Mouse (Mus musculus) MEL (cell line): Measurements from ENCODE around the gene Fcmr. TPM values are rescaled to one million over a fixed set of nuclear protein-coding genes. Genes with fewer than 3 reads are reported as not detected.
A peak's percentile ranks its signal among the peaks of the same experiment; 100 is the strongest.

ENCODE experiments used
- DNase-seq: peaks from one replicate; pipeline ENCODE4 v3.0.0; 2011; ENCODE audit warnings: low read depth, low spot score
- H3K27ac ChIP-seq: 2 replicates; pipeline ENCODE4 v1.5.1; 2012; ENCODE audit warnings: low read depth, mild to moderate bottlenecking, control low read depth, low read length, moderate library complexity; ENCODE audit not compliant: control insufficient read depth
- H3K27me3 ChIP-seq, 2 experiments: fragments of 150-350 bp in 1 of 2; sonication (generic) in 1 of 2; 2 replicates each; pipeline ENCODE4 v1.6.1; 2012; ENCODE audit warnings: low read length in 2 of 2, mild to moderate bottlenecking in 2 of 2, improper control_type of control experiment in 1 of 2, moderate library complexity in 1 of 2; ENCODE audit not compliant: insufficient read depth in 2 of 2, control insufficient read depth in 1 of 2
- H3K36me3 ChIP-seq, 2 experiments: 2 replicates each; pipeline ENCODE4 v1.6.1; 2012 to 2014; ENCODE audit warnings: low read length in 2 of 2, improper control_type of control experiment in 1 of 2, inconsistent platforms in 1 of 2, mild to moderate bottlenecking in 1 of 2; ENCODE audit not compliant: insufficient read depth in 2 of 2, control insufficient read depth in 1 of 2
- H3K4me1 ChIP-seq, 2 experiments: fragments of 150-350 bp in 1 of 2; sonication (generic) in 1 of 2; 2 replicates each; pipeline ENCODE4 v1.6.1; 2012; ENCODE audit warnings: low read length in 2 of 2, improper control_type of control experiment in 1 of 2, mild to moderate bottlenecking in 1 of 2; ENCODE audit not compliant: insufficient read depth in 2 of 2, control insufficient read depth in 1 of 2
- H3K4me3 ChIP-seq, 2 experiments: fragments of 150-350 bp in 1 of 2; sonication (generic) in 1 of 2; 2 replicates each; pipeline ENCODE4 v1.5.1; 2012; ENCODE audit warnings: low read depth in 2 of 2, low read length in 2 of 2, mild to moderate bottlenecking in 2 of 2, moderate library complexity in 2 of 2, control low read depth in 1 of 2, improper control_type of control experiment in 1 of 2; ENCODE audit not compliant: control insufficient read depth in 1 of 2, insufficient read depth in 1 of 2
- H3K79me2 ChIP-seq: 2 replicates; pipeline ENCODE4 v1.6.1; 2012; ENCODE audit warnings: mild to moderate bottlenecking, low read length, moderate library complexity; ENCODE audit not compliant: control insufficient read depth, poor library complexity, insufficient read depth
- H3K9ac ChIP-seq: 2 replicates; pipeline ENCODE4 v1.6.1; 2012; ENCODE audit warnings: low read depth, mild to moderate bottlenecking, control low read depth, low read length, moderate library complexity; ENCODE audit not compliant: control insufficient read depth, poor library complexity, severe bottlenecking
- H3K9me3 ChIP-seq: fragments of 150-350 bp; sonication (generic); replicated peaks from 2 replicates; pipeline ENCODE4 v1.6.1; 2012; ENCODE audit warnings: mild to moderate bottlenecking, low read length, improper control_type of control experiment, moderate library complexity; ENCODE audit not compliant: insufficient read depth
- BHLHE40 ChIP-seq: IDR thresholded peaks from 2 replicates; pipeline ENCODE4 v1.6.1; 2012; ENCODE audit warnings: low read depth, mild to moderate bottlenecking, inconsistent platforms, low read length, improper control_type of control experiment, borderline replicate concordance
- CTCF ChIP-seq, 3 experiments: IDR thresholded peaks in 2 of 3; conservative IDR thresholded peaks in 1 of 3; 2 replicates each; pipeline ENCODE4 v1.5.1; 2011 to 2012; ENCODE audit warnings: low read length in 3 of 3, low read depth in 2 of 3, mild to moderate bottlenecking in 2 of 3, improper control_type of control experiment in 1 of 3, inconsistent platforms in 1 of 3, mixed read lengths in 1 of 3, moderate library complexity in 1 of 3; ENCODE audit not compliant: control insufficient read depth in 1 of 3, insufficient read depth in 1 of 3, poor library complexity in 1 of 3, severe bottlenecking in 1 of 3
- E2F4 ChIP-seq: IDR thresholded peaks from 2 replicates; pipeline ENCODE4 v1.6.1; 2011; ENCODE audit warnings: low read depth, low read length, improper control_type of control experiment, borderline replicate concordance
- EP300 ChIP-seq, 2 experiments: IDR thresholded peaks; 2 replicates each; pipeline ENCODE4 v1.6.1; 2011; ENCODE audit warnings: improper control_type of control experiment in 2 of 2, low read length in 2 of 2, low read depth in 1 of 2, mild to moderate bottlenecking in 1 of 2
- JUND ChIP-seq: IDR thresholded peaks from 2 replicates; pipeline ENCODE4 v1.6.1; 2011; ENCODE audit warnings: low read depth, mild to moderate bottlenecking, improper control_type of control experiment, low read length
- KAT2A ChIP-seq: conservative IDR thresholded peaks from 2 replicates; pipeline ENCODE4 v1.6.1; 2012; ENCODE audit warnings: low read depth, low read length, improper control_type of control experiment, inconsistent platforms
- MAFK ChIP-seq: IDR thresholded peaks from 2 replicates; pipeline ENCODE4 v1.6.1; 2011; ENCODE audit warnings: low read depth, mild to moderate bottlenecking, low read length, improper control_type of control experiment, borderline replicate concordance
- MAX ChIP-seq: IDR thresholded peaks from 2 replicates; pipeline ENCODE4 v1.6.1; 2011; ENCODE audit warnings: low read length, improper control_type of control experiment
- MEF2A ChIP-seq: IDR thresholded peaks from 2 replicates; pipeline ENCODE4 v1.6.1; 2014; ENCODE audit warnings: low read depth, mild to moderate bottlenecking, inconsistent platforms, low read length, improper control_type of control experiment; ENCODE audit not compliant: poor library complexity, insufficient replicate concordance, severe bottlenecking; ENCODE audit errors: extremely low read depth
- MXI1 ChIP-seq: IDR thresholded peaks from 2 replicates; pipeline ENCODE4 v1.6.1; 2011; ENCODE audit warnings: mild to moderate bottlenecking, low read depth, low read length, improper control_type of control experiment
- NELFE ChIP-seq: IDR thresholded peaks from 2 replicates; pipeline ENCODE4 v1.6.1; 2011; ENCODE audit warnings: low read depth, low read length, improper control_type of control experiment
- POLR2AphosphoS2 ChIP-seq: IDR thresholded peaks from 2 replicates; pipeline ENCODE4 v1.6.1; 2011; ENCODE audit warnings: low read length, improper control_type of control experiment
- RAD21 ChIP-seq: IDR thresholded peaks from 2 replicates; pipeline ENCODE4 v1.6.1; 2011; ENCODE audit warnings: mild to moderate bottlenecking, low read depth, low read length, improper control_type of control experiment
- SIN3A ChIP-seq: IDR thresholded peaks from 2 replicates; pipeline ENCODE4 v1.6.1; 2012; ENCODE audit warnings: low read length, improper control_type of control experiment, inconsistent platforms
- SMC3 ChIP-seq: IDR thresholded peaks from 2 replicates; pipeline ENCODE4 v1.6.1; 2011; ENCODE audit warnings: low read depth, low read length, improper control_type of control experiment
- TCF12 ChIP-seq: IDR thresholded peaks from 2 replicates; pipeline ENCODE4 v1.6.1; 2014; ENCODE audit warnings: low read depth, mild to moderate bottlenecking, inconsistent platforms, low read length, improper control_type of control experiment, moderate library complexity
- UBTF ChIP-seq: IDR thresholded peaks from 2 replicates; pipeline ENCODE4 v1.6.1; 2012; ENCODE audit warnings: low read depth, mild to moderate bottlenecking, inconsistent platforms, low read length, improper control_type of control experiment, moderate library complexity, borderline replicate concordance; ENCODE audit not compliant: insufficient read depth
- USF1 ChIP-seq: IDR thresholded peaks from 2 replicates; pipeline ENCODE4 v1.6.1; 2014; ENCODE audit warnings: low read depth, mild to moderate bottlenecking, inconsistent platforms, low read length, improper control_type of control experiment, moderate library complexity
- USF2 ChIP-seq, 2 experiments: IDR thresholded peaks; 2 replicates each; pipeline ENCODE4 v1.6.1; 2011 to 2012; ENCODE audit warnings: improper control_type of control experiment in 2 of 2, low read length in 2 of 2, borderline replicate concordance in 1 of 2, inconsistent platforms in 1 of 2, low read depth in 1 of 2, mild to moderate bottlenecking in 1 of 2; ENCODE audit not compliant: insufficient read depth in 1 of 2
- ZC3H11A ChIP-seq: IDR thresholded peaks from 2 replicates; pipeline ENCODE4 v1.6.1; 2012; ENCODE audit warnings: low read depth, mild to moderate bottlenecking, inconsistent platforms, low read length, improper control_type of control experiment
- ZNF384 ChIP-seq: IDR thresholded peaks from 2 replicates; pipeline ENCODE4 v1.6.1; 2012; ENCODE audit warnings: low read depth, mild to moderate bottlenecking, inconsistent platforms, low read length, improper control_type of control experiment
- polyA plus RNA-seq, 2 experiments: library from polyadenylated mRNA; stranded (reverse) in 1 of 2; unstranded in 1 of 2; fragments of >175 nt in 1 of 2; fragments of >200 nt in 1 of 2; gene quantifications; 2 replicates each; pipeline versions ENCODE4 v1.2.1 to v1.2.4; 2012; ENCODE audit warnings: low replicate concordance in 2 of 2, low read depth in 1 of 2; ENCODE audit not compliant: insufficient read length in 2 of 2, insufficient read depth in 1 of 2, missing spikeins in 1 of 2
- total RNA-seq: library from RNA; depleted of rRNA; stranded (reverse); fragments of 300-350 nt; gene quantifications from 2 replicates; pipeline ENCODE4 v1.2.3, GENCODE M21; 2012

Gene Fcmr
- total and polyA plus RNA-seq, 3 experiments = not detected

DNA sequence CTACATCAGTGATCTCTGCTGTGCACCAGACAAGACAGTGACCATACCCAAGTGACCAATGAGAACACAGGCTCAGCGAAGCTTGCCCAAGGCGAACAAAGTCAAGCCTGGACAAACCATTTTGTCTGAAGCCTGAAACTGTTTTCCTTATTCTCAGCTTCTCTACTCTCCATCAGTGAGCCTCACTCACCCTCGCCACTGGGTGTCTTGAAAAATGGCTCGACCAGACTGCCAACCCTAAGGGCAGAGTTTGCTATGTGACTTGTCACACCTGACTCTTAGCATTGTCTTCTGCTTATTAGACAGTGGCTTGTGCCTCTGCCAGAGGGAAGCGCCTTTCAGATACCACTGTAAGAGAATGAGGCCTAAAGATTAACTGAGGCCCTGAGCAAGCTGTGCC, 728 bp upstream of the Fcmr start:
- H3K4me3 ChIP-seq = no peak overlapping the region
- no peak for DNase-seq
- H3K27ac ChIP-seq = no peak overlapping the region
- TF ChIP-seq UBTF = no peak
- TF ChIP-seq BHLHE40 = no peak
- no peak for TF ChIP-seq NELFE
- TF ChIP-seq MEF2A = no peak
- no peak for TF ChIP-seq KAT2A
- TF ChIP-seq, all 39 proteins: peak for 0
- Histone ChIP-seq H3K4me1 (0 out of 4 replicates have a peak, but pooled peaks cover 0 to 2% of the 10 kb centered on the region in 2 experiments), H3K9ac (no peak overlapping the region), H3K27me3 (peaks cover 0 to 2% of the 10 kb centered on the region in 2 experiments; a peak in 3 of 4 replicates), H3K9me3 (no peaks in the 10 kb centered on the region), H3K36me3 (no peaks in the 10 kb centered on the region), H3K79me2 (no peaks in the 10 kb centered on the region)

DNA sequence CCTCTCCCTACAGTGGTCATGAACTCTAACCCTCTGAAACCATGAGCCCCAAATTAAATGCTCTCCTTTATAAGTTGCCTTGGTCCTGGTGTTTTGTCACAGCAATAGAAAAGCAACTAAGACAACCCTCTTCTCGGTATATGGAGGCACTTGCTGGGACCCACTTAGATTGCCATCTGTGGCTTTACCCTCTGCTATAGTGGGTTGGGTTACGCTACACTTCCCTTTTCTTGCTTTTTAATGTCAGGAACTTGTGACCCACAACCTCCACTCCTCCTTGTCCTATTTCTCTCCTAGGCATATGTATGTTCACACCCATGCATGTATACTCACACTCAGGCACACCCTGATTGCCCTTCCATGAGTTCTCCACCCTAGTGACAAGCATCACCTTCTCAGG, 7.4 kb downstream of the Fcmr start:
- H3K36me3 ChIP-seq = no peaks in the 10 kb centered on the region
- no peak overlapping the region for H3K27ac ChIP-seq
- no peak overlapping the region for H3K4me3 ChIP-seq
- H3K4me1 ChIP-seq = no peaks in the 10 kb centered on the region
- peaks cover 0 to 2% of the 10 kb centered on the region in 2 experiments; a peak in 2 of 4 replicates for H3K27me3 ChIP-seq
- DNase-seq = peak; percentile 63
- peak in 1 of 2 experiments; percentile 41; a peak in 1 of 4 replicates for TF ChIP-seq EP300 (IDR thresholded peaks at IDR 0.05; ENCODE audit: low read depth in 1 of 2, low read length in 2 of 2)
- no peak for TF ChIP-seq USF2 (IDR thresholded peaks at IDR 0.05; ENCODE audit: borderline replicate concordance in 1 of 2, insufficient read depth in 1 of 2, low read depth in 1 of 2, low read length in 2 of 2)
- no peak overlapping the region for H3K9ac ChIP-seq
- no peaks in the 10 kb centered on the region for H3K9me3 ChIP-seq
- no peaks in the 10 kb centered on the region for H3K79me2 ChIP-seq

DNA sequence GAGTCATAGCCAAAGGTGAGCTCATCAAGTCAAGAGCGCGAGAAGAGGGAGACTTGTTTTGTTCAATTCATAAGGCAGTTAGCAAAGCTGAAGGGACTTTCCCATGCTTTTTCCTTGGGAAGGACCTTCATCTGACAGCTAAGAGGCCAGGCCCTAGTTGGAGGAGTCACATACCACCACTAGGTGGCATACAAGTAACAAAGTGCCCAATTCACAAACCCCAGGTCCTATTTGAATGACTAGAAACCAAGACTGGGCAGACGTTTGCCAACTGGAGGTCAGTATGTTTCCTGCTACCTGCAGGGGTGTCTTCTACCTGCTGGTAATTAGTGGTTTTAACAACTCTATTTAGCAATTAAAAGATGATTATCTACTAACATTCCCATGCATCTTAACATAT, 9.7 kb downstream of the Fcmr start:
- Histone ChIP-seq H3K4me1 (no peaks in the 10 kb centered on the region), H3K36me3 (no peaks in the 10 kb centered on the region), H3K27ac (no peak overlapping the region)
- peak; percentile 55 for DNase-seq
- TF ChIP-seq TCF12 = no peak
- TF ChIP-seq CTCF (IDR thresholded peaks at IDR 0.05 in 2 of 3, conservative IDR thresholded peaks at IDR 0.05 in 1 of 3; ENCODE audit: control insufficient read depth in 1 of 3, insufficient read depth in 1 of 3, low read depth in 2 of 3, low read length in 3 of 3, poor library complexity in 1 of 3, severe bottlenecking in 1 of 3) = peak; percentile 57 to 77 (median 66)
- peak; percentile 45; the same call in 1 of the 2 replicates for TF ChIP-seq ZC3H11A
- no peak for TF ChIP-seq MAFK
- TF ChIP-seq SMC3 = peak; percentile 67
- peak; percentile 66 for TF ChIP-seq RAD21
- TF ChIP-seq NELFE = no peak
- TF ChIP-seq UBTF = no peak
- TF ChIP-seq MAX = no peak
- no peak for TF ChIP-seq E2F4
- TF ChIP-seq SIN3A = no peak
- no peak for TF ChIP-seq POLR2AphosphoS2
- TF ChIP-seq USF1 = no peak
- TF ChIP-seq KAT2A = no peak
- no peak for TF ChIP-seq JUND
- TF ChIP-seq ZNF384 = no peak
- no peak for TF ChIP-seq MXI1
- no peak for TF ChIP-seq EP300 (IDR thresholded peaks at IDR 0.05; ENCODE audit: low read depth in 1 of 2, low read length in 2 of 2)
- TF ChIP-seq, all 39 proteins: peak for 4
- Histone ChIP-seq H3K9ac (no peak overlapping the region), H3K27me3 (no peaks in the 10 kb centered on the region; a peak in 1 of 4 replicates), H3K4me3 (no peak overlapping the region), H3K9me3 (no peaks in the 10 kb centered on the region), H3K79me2 (no peaks in the 10 kb centered on the region)
